Mouse (Mus musculus) stomach, embryonic 14.5 days (tissue): ENCODE measurements around the gene Dclre1a. TPM values are rescaled to one million over a fixed set of nuclear protein-coding genes. Genes with fewer than 3 reads are reported as not detected.

Experiments
- ATAC-seq: fragments of 200-750 bp; cut with Nextera tagmentation; 2 replicates; pipeline ENCODE4 v1.8.0; 2017; ENCODE audit warnings: low read depth, moderate TSS enrichment; ENCODE audit not compliant: insufficient number of reproducible peaks, insufficient read depth, low FRiP score
- H3K27ac ChIP-seq: fragments of 300-500 bp; sonication (generic); 2 replicates; pipeline ENCODE4 v1.5.1; 2014; ENCODE audit warnings: mild to moderate bottlenecking, low read length, moderate library complexity, mixed read lengths
- H3K27me3 ChIP-seq: fragments of 300-500 bp; sonication (generic); 2 replicates; pipeline ENCODE4 v1.6.1; 2014; ENCODE audit warnings: low read length, control low read depth, mixed read lengths; ENCODE audit not compliant: control insufficient read depth, insufficient read depth
- H3K36me3 ChIP-seq: fragments of 300-500 bp; sonication (generic); 2 replicates; pipeline ENCODE4 v1.6.1; 2014; ENCODE audit warnings: mild to moderate bottlenecking, control low read depth, low read length, moderate library complexity, mixed read lengths; ENCODE audit not compliant: control insufficient read depth, insufficient read depth
- H3K4me1 ChIP-seq: fragments of 300-500 bp; sonication (generic); 2 replicates; pipeline ENCODE4 v1.6.1; 2014; ENCODE audit warnings: low read length, control low read depth, mixed read lengths; ENCODE audit not compliant: control insufficient read depth, insufficient read depth
- H3K4me2 ChIP-seq: fragments of 300-500 bp; sonication (generic); replicated peaks from 2 replicates; pipeline ENCODE4 v1.6.1; 2014; ENCODE audit warnings: low read depth, low read length, control low read depth
- H3K4me3 ChIP-seq: fragments of 300-500 bp; sonication (generic); 2 replicates; pipeline ENCODE4 v1.5.1; 2014; ENCODE audit warnings: low read depth, low read length, control low read depth
- H3K9ac ChIP-seq: fragments of 300-500 bp; sonication (generic); replicated peaks from 2 replicates; pipeline ENCODE4 v1.6.1; 2014; ENCODE audit warnings: low read depth, mild to moderate bottlenecking, control low read depth, low read length, moderate library complexity, mixed read lengths
- H3K9me3 ChIP-seq: fragments of 300-500 bp; sonication (generic); 2 replicates; pipeline ENCODE4 v1.6.1; 2016; ENCODE audit warnings: low read depth, low read length, control low read depth; ENCODE audit not compliant: control insufficient read depth
- WGBS: fragments of 180-500 bp; shearing (Covaris S2); extraction: QIAGEN DNeasy Blood & Tissue Kit; methylation state at CpG from one replicate; pipeline ENCODE4 v1.1.7; 2014; 5-methylcytosine and 5-hydroxymethylcytosine counted together
- polyA plus RNA-seq: library from polyadenylated mRNA; unstranded; fragments of >200 nt; fragmentation: Nextera tagmentation; extraction: Ambion mirVana; gene quantifications from 2 replicates; pipeline ENCODE4 v1.2.1, GENCODE M21; 2014

Dclre1a gene
- polyA plus RNA-seq, 1 experiment from 2014 or later, result 21.8 TPM

DNA sequence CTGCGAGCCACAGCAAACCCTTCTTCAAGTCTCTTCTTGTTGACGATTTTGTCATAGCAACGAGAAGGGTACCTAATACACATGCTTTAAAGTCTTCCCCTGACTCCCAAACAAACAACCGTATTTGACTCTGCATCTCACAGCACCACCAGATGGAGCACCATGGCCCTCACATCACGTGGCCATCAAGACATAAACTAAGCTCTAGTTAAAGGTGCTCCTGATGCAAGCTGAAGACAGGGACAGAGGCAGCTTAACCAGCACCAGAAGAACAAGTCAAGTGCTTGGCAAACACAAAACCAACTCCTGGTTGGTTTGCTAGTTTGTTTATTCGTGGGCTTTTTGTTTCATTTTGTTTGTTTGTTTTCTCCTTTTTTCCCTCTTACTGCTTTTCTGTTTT, 17.3 kb upstream of the Dclre1a start:
- no peak overlapping the region for H3K4me2 ChIP-seq
- no peaks in the 10 kb centered on the region for H3K9me3 ChIP-seq
- H3K4me1 ChIP-seq, result no peaks in the 10 kb centered on the region; the same call in 1 of the 2 replicates
- H3K36me3 ChIP-seq, result no peaks in the 10 kb centered on the region; the same call in 1 of the 2 replicates
- no peak overlapping the region for H3K4me3 ChIP-seq
- H3K9ac ChIP-seq, result no peak overlapping the region
- no peaks in the 10 kb centered on the region for H3K27me3 ChIP-seq
- no peak for ATAC-seq
- 67% methylated on average over 6 of the region's 6 CpGs for WGBS
- H3K27ac ChIP-seq, result no peak overlapping the region

DNA sequence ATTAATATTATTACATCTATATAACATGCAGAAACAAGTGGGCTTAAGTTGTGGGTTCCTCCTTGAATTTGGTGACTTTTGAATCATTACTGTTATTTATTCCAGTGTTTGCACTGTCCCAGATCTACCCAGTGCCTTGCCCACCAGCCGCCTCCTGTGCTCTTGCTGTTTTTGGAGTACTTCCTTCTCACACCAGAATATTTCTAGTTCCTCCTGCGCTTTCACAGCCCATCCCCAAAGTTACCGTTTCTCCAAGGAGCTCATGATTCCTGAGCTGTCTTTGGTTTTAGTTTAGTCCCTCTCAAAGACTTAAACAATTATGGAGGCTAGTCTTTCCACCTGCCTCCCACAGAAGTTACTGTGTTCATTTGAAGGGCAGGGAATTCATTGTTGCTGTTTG, 15.4 kb upstream of the Dclre1a start:
- no peak overlapping the region for H3K27ac ChIP-seq
- peaks cover 3% of the 10 kb centered on the region for H3K36me3 ChIP-seq
- H3K9me3 ChIP-seq, result no peaks in the 10 kb centered on the region
- H3K4me1 ChIP-seq, result peaks cover 2% of the 10 kb centered on the region; the same call in 1 of the 2 replicates
- 77% methylated on average over 3 of the region's 3 CpGs for WGBS
- no peak overlapping the region for H3K9ac ChIP-seq
- no peaks in the 10 kb centered on the region for H3K27me3 ChIP-seq
- no peak for ATAC-seq
- no peak overlapping the region for H3K4me3 ChIP-seq
- H3K4me2 ChIP-seq, result no peak overlapping the region

DNA sequence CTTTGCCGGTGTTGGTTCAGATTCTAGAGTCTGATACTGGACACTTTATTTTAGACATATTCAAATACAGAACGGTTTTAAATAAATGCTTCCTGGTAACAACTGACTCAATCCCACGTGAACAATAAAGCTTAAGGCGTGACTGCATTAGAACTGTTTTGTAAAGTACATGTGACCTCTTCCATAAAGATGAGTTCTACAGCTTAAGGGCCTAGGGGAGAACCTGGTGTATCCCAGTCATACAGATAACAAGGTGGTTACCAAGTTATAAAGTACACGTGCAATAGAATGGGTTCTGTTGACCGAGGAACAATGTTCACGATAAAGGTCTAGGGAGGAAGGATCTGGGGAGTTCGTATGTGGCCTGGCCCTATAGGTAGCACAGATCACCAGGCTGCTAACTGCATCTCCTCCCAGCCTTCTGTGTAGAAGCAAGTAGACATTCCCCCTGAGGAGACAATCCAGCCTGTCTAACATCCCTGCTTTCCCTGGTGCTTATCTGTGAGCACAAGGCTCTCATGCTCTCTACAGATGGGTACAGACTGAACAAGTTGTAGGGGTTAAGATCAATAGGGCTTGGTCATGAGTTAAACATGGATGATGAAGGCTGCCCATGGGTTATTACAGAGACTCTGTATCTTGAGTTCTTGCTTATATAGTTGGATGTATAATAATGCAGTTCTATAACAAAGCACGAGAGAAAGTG, 14.6 kb upstream of the Dclre1a start:
- Histone ChIP-seq H3K4me2 (no peak overlapping the region), H3K4me1 (peaks cover 6% of the 10 kb centered on the region; the same call in 1 of the 2 replicates), H3K9ac (no peak overlapping the region), H3K36me3 (peaks cover 9% of the 10 kb centered on the region), H3K27ac (no peak overlapping the region), H3K4me3 (no peak overlapping the region), H3K9me3 (no peaks in the 10 kb centered on the region), H3K27me3 (no peaks in the 10 kb centered on the region)
- no peak for ATAC-seq
- WGBS, result 86% methylated on average over 9 of the region's 9 CpGs

DNA sequence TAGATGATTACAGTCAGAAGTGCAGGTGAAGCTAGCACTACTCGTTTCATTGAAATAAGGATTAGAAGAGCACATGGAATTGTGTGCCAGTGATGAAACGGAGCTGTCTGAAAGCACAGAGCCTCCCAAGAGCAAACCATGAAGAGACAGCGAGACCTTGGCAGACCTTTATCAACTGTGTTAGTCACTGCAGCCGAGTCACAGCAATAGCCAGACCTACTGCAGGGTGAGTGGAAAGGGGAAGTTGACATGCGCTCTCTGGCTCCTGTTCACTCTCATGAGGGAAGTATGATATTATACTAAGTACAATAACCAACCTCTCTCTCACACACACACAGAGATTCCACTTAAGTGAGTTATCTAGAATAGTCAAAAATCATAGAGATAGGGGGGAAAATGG, 8.0 kb upstream of the Dclre1a start:
- 0 out of 2 replicates have a peak, but pooled peaks cover 6% of the 10 kb centered on the region for H3K4me1 ChIP-seq
- WGBS, result 86% methylated on average over 5 of the region's 5 CpGs
- peaks cover 30% of the 10 kb centered on the region for H3K36me3 ChIP-seq
- H3K27ac ChIP-seq, result no peak overlapping the region
- H3K9ac ChIP-seq, result no peak overlapping the region
- no peaks in the 10 kb centered on the region for H3K9me3 ChIP-seq
- no peak for ATAC-seq
- no peaks in the 10 kb centered on the region for H3K27me3 ChIP-seq
- no peak overlapping the region for H3K4me2 ChIP-seq
- H3K4me3 ChIP-seq, result no peak overlapping the region

DNA sequence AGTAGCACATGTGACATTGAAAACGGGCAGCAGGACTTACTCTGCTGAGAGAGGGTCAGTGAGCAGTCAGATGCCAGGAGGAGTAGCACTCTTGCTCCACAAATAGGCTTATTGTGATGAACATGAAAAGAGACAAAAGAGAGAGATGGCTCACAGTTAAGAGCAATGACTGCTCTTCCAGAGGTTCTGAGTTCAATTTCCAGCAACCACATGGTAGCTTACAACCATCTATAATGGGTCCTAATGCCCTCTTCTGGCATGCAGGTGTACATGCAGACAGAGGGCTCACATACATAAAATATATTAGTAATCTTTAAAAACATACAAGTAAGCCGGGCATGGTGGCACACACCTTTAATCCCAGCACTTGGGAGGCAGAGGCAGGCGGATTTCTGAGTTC, 5.2 kb upstream of the Dclre1a start:
- no peak for ATAC-seq
- H3K4me2 ChIP-seq, result no peak overlapping the region
- H3K9me3 ChIP-seq, result no peaks in the 10 kb centered on the region
- H3K9ac ChIP-seq, result no peak overlapping the region
- H3K4me1 ChIP-seq, result peaks cover 11% of the 10 kb centered on the region; the same call in 1 of the 2 replicates
- no peak overlapping the region for H3K4me3 ChIP-seq
- H3K27me3 ChIP-seq, result no peaks in the 10 kb centered on the region
- H3K27ac ChIP-seq, result no peak overlapping the region
- 97% methylated on average over 3 of the region's 3 CpGs for WGBS
- peaks cover 23% of the 10 kb centered on the region for H3K36me3 ChIP-seq

DNA sequence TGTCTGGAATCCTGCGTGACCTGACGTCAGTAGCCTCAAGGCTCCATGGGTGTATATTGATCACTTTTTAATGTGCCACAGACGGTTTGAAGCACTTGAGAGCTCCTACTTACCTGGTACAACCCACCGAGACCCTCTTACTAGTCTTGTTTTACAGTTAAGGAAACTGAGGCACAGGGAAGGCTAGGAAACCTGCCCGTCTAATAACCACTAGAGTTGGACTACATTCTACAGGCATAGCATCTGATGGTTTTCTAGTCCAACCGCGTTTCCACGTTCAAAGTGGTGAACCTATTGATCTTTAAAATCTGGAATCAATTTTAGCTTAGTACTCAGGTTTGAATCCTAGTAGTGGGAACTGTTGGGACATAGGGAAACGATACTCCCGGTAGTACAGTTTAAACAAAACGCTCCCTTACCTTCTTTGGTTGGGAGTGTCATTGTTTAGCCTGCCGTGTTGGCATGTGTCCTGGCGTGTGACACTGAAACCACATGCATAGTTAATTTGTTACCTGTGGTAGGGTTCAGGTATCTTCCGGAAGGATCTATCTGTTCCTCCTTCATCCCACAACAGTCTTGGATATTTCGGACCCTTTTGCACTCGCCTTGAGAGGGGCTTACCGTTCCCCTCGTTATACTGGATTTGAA, 1.1 kb upstream of the Dclre1a start:
- H3K4me2 ChIP-seq, result peak overlapping the region; percentile 58
- no peaks in the 10 kb centered on the region for H3K27me3 ChIP-seq
- peak overlapping the region; percentile 98 for H3K27ac ChIP-seq
- peaks cover 13% of the 10 kb centered on the region for H3K4me1 ChIP-seq
- no peaks in the 10 kb centered on the region for H3K9me3 ChIP-seq
- peak overlapping the region; percentile 96 for H3K9ac ChIP-seq
- peak; percentile 47; the same call in 1 of the 2 replicates for ATAC-seq
- peaks cover 17% of the 10 kb centered on the region for H3K36me3 ChIP-seq
- H3K4me3 ChIP-seq, result peak overlapping the region; percentile 70
- 18% methylated on average over 18 of the region's 18 CpGs for WGBS

DNA sequence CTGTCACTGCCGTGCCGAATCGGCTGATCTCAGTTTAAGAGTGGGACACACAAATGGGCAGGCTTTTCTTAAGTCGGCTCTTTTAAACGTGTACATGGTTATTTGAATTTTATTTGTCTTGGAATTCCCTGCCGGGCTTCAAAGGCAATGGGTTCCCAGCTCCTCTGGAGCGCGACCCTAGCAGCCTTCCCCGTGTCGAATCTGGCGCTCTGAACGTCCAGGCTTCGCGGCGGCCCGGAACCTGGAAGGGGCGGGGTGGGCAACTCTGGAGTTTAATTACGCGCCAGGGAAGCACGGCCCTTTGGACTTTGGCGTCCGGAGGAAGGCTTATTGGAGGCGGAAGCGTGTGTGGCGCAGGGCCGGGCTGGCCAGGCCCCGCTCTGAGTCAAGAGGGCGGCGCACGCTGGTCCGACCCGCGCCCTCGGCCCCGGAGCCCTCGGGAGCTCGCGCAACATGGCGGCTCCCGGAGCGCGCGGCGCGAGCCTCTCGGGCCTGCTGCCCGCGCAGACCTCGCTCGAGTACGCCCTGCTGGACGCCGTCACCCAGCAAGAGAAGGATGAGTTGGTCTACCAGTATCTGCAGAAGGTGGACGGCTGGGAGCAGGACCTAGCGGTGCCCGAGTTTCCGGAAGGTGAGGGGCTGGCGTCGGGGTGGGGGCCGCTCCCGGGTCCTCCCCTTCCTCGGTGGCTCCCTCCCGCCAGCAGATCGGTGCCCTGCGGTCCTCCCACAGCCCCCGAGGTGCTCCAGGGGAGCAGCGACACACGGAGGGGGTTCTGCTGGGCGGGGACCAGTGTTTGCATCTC, 409 bp upstream of the Dclre1a start, which contains the start of gene Nhlrc2:
TSS of gene Nhlrc2 (plus strand) at position 32 of the 803 bp plus-strand sequence.
- WGBS, result under 1% methylated on average over 68 of the region's 69 CpGs
- ATAC-seq, result peak; percentile 89
- Histone ChIP-seq H3K27ac (peak within 1 kb of the TSS; percentile 98), H3K27me3 (no peaks in the 10 kb centered on the region), H3K9me3 (no peaks in the 10 kb centered on the region), H3K9ac (peak within 1 kb of the TSS; percentile 96), H3K4me1 (peaks cover 13% of the 10 kb centered on the region), H3K4me2 (peak within 1 kb of the TSS; percentile 58), H3K4me3 (peak within 1 kb of the TSS; percentile 70), H3K36me3 (peaks cover 18% of the 10 kb centered on the region)

DNA sequence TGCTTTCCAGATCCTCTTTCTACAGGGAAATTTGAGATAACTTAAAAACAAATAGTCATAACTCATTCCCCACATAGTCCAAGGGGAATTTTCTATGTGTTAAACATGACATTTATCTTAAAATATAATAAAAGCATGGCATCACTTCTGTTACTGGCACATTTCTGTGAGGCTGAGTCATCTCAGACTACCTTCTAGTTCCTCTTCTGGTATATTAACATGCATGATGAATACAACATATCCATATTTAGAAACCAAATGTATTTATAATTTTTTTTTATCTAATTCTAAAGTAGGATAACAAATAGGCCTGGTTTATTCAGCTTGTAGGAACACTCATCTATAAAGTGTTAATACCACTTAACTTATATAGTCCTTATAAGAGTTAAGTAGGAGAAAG, 2.0 kb downstream of the Dclre1a start:
- Histone ChIP-seq H3K27ac (no peak overlapping the region), H3K4me3 (no peak overlapping the region), H3K36me3 (peaks cover 12% of the 10 kb centered on the region), H3K27me3 (no peaks in the 10 kb centered on the region), H3K4me1 (peaks cover 13% of the 10 kb centered on the region), H3K9me3 (no peaks in the 10 kb centered on the region), H3K9ac (no peak overlapping the region), H3K4me2 (no peak overlapping the region)
- no peak for ATAC-seq
